Mouse (Mus musculus) spleen, adult 2 months (tissue): ENCODE data around the gene Tm4sf19. TPM values are rescaled to one million over a fixed set of nuclear protein-coding genes. Genes with fewer than 3 reads are reported as not detected.
"Not testable (repeated sequence)": the region's sequence is repeated elsewhere in the genome, so short reads cannot be mapped to it uniquely, and the experiment has no call there.

ENCODE experiments used
- DNase-seq, 2 experiments: peaks; one replicate each; pipeline versions ENCODE4 v3.0.0 to v3.0.0-alpha.2; 2012 to 2021; ENCODE audit warnings: low spot score in 2 of 2, low read depth in 1 of 2
- H3K27ac ChIP-seq: fragments of 200-500 bp; 2 replicates; pipeline ENCODE4 v1.5.1; 2012; ENCODE audit warnings: low read length, inconsistent platforms; ENCODE audit not compliant: insufficient read depth
- H3K27me3 ChIP-seq: fragments of 200-500 bp; 2 replicates; pipeline ENCODE4 v1.6.1; 2012; ENCODE audit warnings: mild to moderate bottlenecking, moderate library complexity, low read length, inconsistent platforms; ENCODE audit not compliant: control insufficient read depth, insufficient read depth
- H3K36me3 ChIP-seq: fragments of 200-500 bp; 2 replicates; pipeline ENCODE4 v1.6.1; 2012; ENCODE audit warnings: mild to moderate bottlenecking, low read length, inconsistent platforms; ENCODE audit not compliant: control insufficient read depth, insufficient read depth
- H3K4me1 ChIP-seq: fragments of 200-500 bp; 2 replicates; pipeline ENCODE4 v1.6.1; 2011; ENCODE audit warnings: inconsistent platforms; ENCODE audit not compliant: control insufficient read depth, insufficient read depth, insufficient read length
- H3K4me3 ChIP-seq: fragments of 200-500 bp; 2 replicates; pipeline ENCODE4 v1.5.1; 2011; ENCODE audit warnings: mild to moderate bottlenecking, inconsistent platforms; ENCODE audit not compliant: insufficient read depth, insufficient read length; ENCODE audit errors: extremely low read depth
- CTCF ChIP-seq: fragments of 200-500 bp; IDR thresholded peaks from 2 replicates; pipeline ENCODE4 v1.5.1; 2011; ENCODE audit warnings: mild to moderate bottlenecking, inconsistent platforms; ENCODE audit not compliant: insufficient read depth, insufficient read length, insufficient replicate concordance; ENCODE audit errors: extremely low read depth
- POLR2A ChIP-seq: fragments of 200-500 bp; IDR thresholded peaks from 2 replicates; pipeline ENCODE4 v1.6.1; 2011; ENCODE audit warnings: low read depth, low read length, inconsistent platforms
- WGBS: fragments of 180-500 bp; shearing (Covaris S2); methylation state at CpG from one replicate; pipeline ENCODE4 v1.1.7; 2018; 5-methylcytosine and 5-hydroxymethylcytosine counted together
- polyA plus RNA-seq: library from polyadenylated mRNA; depleted of rRNA; stranded (reverse); fragments of >200 nt; gene quantifications from 2 replicates; pipeline ENCODE4 v1.2.3, GENCODE M21; 2012

Gene Tm4sf19
- polyA plus RNA-seq, 1 experiment = 0.70 TPM

DNA sequence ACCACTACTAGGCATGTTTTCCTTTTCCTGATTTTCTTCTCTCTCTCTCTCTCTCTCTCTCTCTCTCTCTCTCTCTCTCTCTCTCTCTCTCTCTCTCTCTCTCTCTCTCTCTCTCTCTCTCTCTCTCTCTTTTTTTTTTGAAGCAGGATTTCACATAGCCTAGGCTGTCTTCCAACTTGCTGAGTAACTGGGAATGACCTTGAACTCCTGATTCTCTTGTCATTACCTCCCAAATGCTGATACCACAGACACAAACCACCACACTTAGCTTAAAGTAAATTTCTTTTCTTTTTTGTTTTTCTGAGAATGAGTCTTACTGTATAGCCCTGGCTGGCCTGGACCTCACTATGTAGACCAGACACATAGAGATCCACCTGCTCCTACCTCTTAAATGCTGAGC is 34.4 kb downstream of the Tm4sf19 start:
- Histone ChIP-seq H3K4me3 (no peak overlapping the region), H3K4me1 (peaks cover 4% of the 10 kb centered on the region; the same call in 1 of the 2 replicates), H3K27ac (no peak overlapping the region), H3K36me3 (no peaks in the 10 kb centered on the region), H3K27me3 (no peaks in the 10 kb centered on the region)
- DNase-seq = no peak
- TF ChIP-seq POLR2A = no peak
- TF ChIP-seq CTCF = no peak

DNA sequence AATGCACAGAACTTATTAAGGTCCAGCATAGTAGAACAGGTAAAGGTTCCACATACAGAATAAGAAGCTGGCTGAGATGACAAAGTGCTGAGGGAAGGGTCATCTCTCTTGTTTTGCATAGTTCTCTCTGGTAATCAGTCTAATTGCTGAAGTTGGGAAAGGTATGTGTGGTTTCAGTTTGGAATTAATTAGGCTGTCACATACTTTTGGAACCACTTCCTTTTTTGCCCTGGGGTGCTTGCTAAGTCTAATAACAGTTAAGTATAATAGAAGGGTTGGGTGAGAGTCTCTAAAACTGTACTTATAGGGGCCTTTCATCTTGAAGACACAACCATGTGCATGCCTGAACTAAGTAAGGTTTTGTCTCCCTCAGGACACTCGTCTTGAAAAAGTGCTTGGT is 36.4 kb downstream of the Tm4sf19 start:
- WGBS = 55% methylated on average over 1 of the region's 1 CpGs
- H3K27ac ChIP-seq = no peak overlapping the region
- H3K4me3 ChIP-seq = no peak overlapping the region
- H3K27me3 ChIP-seq = no peaks in the 10 kb centered on the region
- TF ChIP-seq POLR2A (no peak), CTCF (no peak)
- no peak for DNase-seq
- no peaks in the 10 kb centered on the region for H3K36me3 ChIP-seq
- H3K4me1 ChIP-seq = peaks cover 4% of the 10 kb centered on the region; the same call in 1 of the 2 replicates

DNA sequence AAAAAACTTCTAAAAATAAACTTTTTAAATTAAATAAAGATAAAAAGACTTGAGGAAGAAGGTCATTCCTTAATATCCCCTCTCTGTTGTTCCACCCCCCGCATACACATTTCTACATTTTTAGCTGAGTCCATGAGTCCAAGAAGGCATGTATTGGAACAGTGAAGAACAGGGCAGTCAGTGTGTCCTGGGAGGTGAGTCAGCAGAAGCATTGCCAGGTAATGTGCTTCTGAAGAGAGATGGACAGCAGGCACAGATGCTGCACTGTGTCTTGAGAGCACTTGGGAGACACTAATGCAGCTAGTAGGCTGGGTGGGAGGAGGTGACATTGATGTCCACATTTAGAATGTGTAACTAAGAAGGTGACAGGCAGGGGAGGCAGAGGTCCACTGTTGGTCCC is 37.0 kb downstream of the Tm4sf19 start:
- Histone ChIP-seq H3K36me3 (no peaks in the 10 kb centered on the region), H3K4me1 (peaks cover 4% of the 10 kb centered on the region; the same call in 1 of the 2 replicates), H3K4me3 (no peak overlapping the region), H3K27me3 (no peaks in the 10 kb centered on the region), H3K27ac (no peak overlapping the region)
- WGBS = 92% methylated on average over 1 of the region's 1 CpGs
- TF ChIP-seq CTCF (no peak), POLR2A (no peak)
- DNase-seq = no peak

DNA sequence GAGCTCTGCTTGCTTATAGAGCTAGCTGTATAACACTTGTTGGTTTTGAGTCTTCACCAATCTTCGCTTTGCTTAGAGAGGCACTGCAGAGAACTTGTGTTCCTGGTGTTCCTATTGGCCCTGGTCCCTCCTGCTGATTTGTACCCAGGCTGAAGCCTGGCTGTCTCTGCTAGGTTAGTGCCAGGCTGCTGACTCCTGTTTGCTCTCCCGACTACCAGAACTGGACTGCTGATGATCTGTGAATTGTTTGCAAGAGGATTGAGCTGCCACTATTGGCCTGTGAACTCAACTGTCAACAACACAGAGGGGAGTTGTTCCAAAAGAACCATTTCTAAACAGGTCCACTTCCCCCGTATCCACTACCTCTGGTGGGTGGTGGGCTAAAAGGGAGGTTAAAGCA is 41.1 kb downstream of the Tm4sf19 start:
- Histone ChIP-seq H3K4me1 (peaks cover 2% of the 10 kb centered on the region; the same call in 1 of the 2 replicates), H3K27ac (no peak overlapping the region), H3K36me3 (no peaks in the 10 kb centered on the region), H3K4me3 (no peak overlapping the region), H3K27me3 (no peaks in the 10 kb centered on the region)
- DNase-seq = no peak
- no peak for TF ChIP-seq POLR2A
- no peak for TF ChIP-seq CTCF
- 95% methylated on average over 3 of the region's 3 CpGs for WGBS

DNA sequence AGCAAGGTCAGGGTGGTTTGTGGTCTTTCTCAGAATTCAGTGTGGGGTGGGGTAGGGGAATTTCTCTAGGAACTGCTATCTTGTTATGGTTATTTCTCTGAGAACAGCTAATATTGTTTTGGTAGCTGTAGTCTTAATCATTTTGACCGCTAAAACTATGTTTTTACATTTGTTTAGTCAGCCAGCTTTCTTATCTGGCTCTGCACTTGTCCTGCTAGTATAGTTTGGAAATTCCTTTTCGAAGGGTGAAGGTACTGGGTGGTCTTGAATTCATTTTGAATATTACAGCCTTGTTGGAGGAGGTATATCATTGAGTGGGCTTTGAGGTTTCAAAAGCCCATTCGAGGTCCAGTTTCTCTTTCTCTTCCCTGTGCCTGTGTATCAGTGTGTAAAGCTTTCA is 44.3 kb downstream of the Tm4sf19 start:
- 75% methylated on average over 3 of the region's 3 CpGs for WGBS
- H3K27ac ChIP-seq, DNase-seq: not testable (repeated sequence)

DNA sequence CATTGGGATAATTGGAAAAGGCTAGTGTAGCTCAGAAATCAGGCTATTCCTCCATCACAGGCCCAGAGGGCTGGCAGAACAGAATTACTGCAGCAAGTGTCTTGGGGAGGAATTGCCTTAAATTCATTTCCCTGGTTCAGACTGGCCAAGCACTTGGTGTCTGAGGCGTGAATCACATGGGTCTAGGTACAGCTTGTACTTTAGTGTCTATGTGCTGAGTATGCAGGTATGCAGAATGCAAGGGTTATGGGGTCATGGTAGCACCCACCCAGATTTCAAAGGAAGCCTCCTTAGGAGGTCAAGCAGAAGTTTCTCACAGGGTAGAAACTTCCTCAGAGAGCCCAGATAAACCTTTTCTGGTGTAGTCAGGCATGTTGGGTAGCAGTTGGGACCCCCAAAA is 45.3 kb downstream of the Tm4sf19 start:
- 93% methylated on average over 1 of the region's 1 CpGs for WGBS
- H3K36me3 ChIP-seq = no peaks in the 10 kb centered on the region
- H3K4me1 ChIP-seq = no peaks in the 10 kb centered on the region; the same call in 1 of the 2 replicates
- H3K27me3 ChIP-seq = no peaks in the 10 kb centered on the region
- H3K27ac ChIP-seq = no peak overlapping the region
- DNase-seq = no peak
- no peak overlapping the region for H3K4me3 ChIP-seq
- TF ChIP-seq POLR2A = no peak
- TF ChIP-seq CTCF = no peak

More for the DNA sequence above, 44.3 kb downstream of the Tm4sf19 start:
- not testable (repeated sequence) for H3K27me3 ChIP-seq, H3K4me3 ChIP-seq, H3K36me3 ChIP-seq, H3K4me1 ChIP-seq

DNA sequence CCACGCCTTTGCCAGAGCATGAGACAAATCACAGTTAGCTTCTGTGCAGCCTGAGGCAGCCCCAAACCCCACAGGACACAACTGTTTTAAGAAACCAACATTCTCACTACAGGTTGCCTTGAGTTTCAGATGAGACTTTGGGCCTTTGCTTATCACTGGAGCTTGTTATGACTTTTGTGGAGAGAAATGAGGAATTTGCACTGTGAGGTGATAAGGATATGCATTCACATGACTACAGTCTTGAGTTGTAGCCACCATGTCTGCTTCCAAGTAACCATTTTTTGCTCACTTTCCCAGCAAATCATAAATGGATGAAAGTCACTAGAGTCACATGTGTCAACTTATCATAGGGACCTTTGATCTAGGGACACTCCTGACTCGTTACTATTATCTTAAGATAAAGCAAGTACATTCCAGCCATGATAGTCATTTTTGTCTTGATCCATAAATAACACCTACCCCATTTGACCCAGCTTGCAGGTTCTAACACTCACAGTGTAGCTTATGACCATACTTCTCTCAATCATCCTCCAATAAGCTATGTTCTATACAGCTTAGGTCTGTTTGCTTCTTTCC is 46.3 kb downstream of the Tm4sf19 start:
- DNase-seq = no peak
- Histone ChIP-seq H3K27me3 (no peaks in the 10 kb centered on the region), H3K27ac (no peak overlapping the region), H3K36me3 (0 out of 2 replicates have a peak, but pooled peaks cover under 1% of the 10 kb centered on the region), H3K4me1 (no peaks in the 10 kb centered on the region; the same call in 1 of the 2 replicates), H3K4me3 (no peak overlapping the region)
- TF ChIP-seq POLR2A (no peak), CTCF (no peak)
- WGBS = 89% methylated on average over 2 of the region's 2 CpGs
